Mouse (Mus musculus): Measurements from ENCODE around the gene Smim24. TPM values are rescaled to one million over a fixed set of nuclear protein-coding genes. Genes with fewer than 3 reads are reported as not detected.
A peak's percentile ranks its signal among the peaks of the same experiment; 100 is the strongest.

Gene Smim24
- polyA plus RNA-seq, 1 experiment, result not detected

GRCm38 (mm10) chr10:81403511-81403910 is 10.7 kb downstream of the Smim24 start:
- TF ChIP-seq POLR2A (IDR thresholded peaks at IDR 0.05; ENCODE audit: insufficient read depth, low read depth, low read length), result no peak
- no peak for TF ChIP-seq CTCF (IDR thresholded peaks at IDR 0.05; ENCODE audit: insufficient read depth, low read depth, low read length)
- 65% methylated on average over 10 of the region's 10 CpGs for WGBS
- Histone ChIP-seq H3K27ac (ENCODE audit: insufficient read depth, low read depth, low read length) (no peak overlapping the region), H3K4me1 (ENCODE audit: control insufficient read depth, insufficient read depth, low read length) (peaks cover 43% of the 10 kb centered on the region), H3K4me3 (ENCODE audit: insufficient read depth, low read depth, low read length) (no peak overlapping the region)

GRCm38 (mm10) chr10:81404082-81404481 is 11.2 kb downstream of the Smim24 start:
- WGBS, result 43% methylated on average over 9 of the region's 9 CpGs
- no peak overlapping the region for H3K4me3 ChIP-seq (ENCODE audit: insufficient read depth, low read depth, low read length)
- no peak overlapping the region for H3K27ac ChIP-seq (ENCODE audit: insufficient read depth, low read depth, low read length)
- TF ChIP-seq POLR2A (IDR thresholded peaks at IDR 0.05; ENCODE audit: insufficient read depth, low read depth, low read length) (no peak), CTCF (IDR thresholded peaks at IDR 0.05; ENCODE audit: insufficient read depth, low read depth, low read length) (no peak)
- peaks cover 49% of the 10 kb centered on the region for H3K4me1 ChIP-seq (ENCODE audit: control insufficient read depth, insufficient read depth, low read length)

DNA sequence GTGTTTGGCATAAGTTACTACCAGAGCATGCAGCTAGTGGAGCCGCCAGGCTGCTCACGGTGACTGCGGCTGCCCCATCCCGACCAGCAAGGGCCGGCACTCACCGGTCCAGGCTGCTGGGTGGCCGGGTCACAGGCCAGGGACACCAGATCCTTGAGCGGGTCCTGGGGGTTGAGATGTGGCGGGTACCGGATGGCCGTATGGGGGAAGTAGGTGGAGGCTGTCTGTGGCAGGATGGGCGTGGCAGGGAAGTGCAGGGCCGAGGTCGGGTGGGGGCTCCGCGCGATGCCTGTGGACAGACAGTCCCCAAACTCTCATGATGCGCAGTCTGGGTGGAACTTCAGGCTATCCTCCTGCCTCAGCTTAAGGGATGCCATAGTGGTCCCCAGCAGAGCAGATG is 11.9 kb downstream of the Smim24 start:
- H3K4me1 ChIP-seq (ENCODE audit: control insufficient read depth, insufficient read depth, low read length), result peaks cover 55% of the 10 kb centered on the region
- no peak overlapping the region for H3K27ac ChIP-seq (ENCODE audit: insufficient read depth, low read depth, low read length)
- H3K4me3 ChIP-seq (ENCODE audit: insufficient read depth, low read depth, low read length), result no peak overlapping the region
- WGBS, result 74% methylated on average over 18 of the region's 18 CpGs
- TF ChIP-seq POLR2A (IDR thresholded peaks at IDR 0.05; ENCODE audit: insufficient read depth, low read depth, low read length) (no peak), CTCF (IDR thresholded peaks at IDR 0.05; ENCODE audit: insufficient read depth, low read depth, low read length) (no peak)

DNA sequence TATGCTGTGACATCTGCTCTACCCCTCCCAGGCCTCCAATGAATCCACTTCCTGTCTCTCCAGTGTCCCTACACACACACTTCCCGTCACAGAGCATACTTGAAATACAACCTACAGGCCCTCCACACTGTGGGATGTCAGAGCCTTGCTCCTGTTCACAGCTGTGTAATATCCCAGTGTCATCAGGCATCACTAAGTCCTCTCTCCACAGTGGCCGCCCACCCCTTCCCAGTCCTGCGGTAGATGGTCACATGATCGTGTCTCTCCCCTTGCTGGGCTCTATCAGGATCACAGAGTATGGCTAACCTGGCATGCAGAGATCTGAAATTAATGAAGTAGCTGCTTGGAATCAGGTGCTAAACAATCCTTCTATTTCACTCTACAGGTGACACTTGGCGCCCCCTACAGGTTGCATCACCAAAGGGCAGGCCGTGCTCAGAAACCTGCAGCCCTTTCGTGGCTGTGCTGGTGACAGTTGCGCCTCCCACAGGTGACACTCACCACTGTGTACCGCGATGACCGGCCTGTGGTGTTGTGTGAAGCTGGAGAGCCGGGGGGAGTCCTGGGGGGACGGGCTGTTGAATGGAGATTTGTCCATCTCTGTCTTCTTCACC is 12.8 kb downstream of the Smim24 start:
- no peak overlapping the region for H3K4me3 ChIP-seq (ENCODE audit: insufficient read depth, low read depth, low read length)
- H3K27ac ChIP-seq (ENCODE audit: insufficient read depth, low read depth, low read length), result no peak overlapping the region
- WGBS, result 52% methylated on average over 13 of the region's 13 CpGs
- TF ChIP-seq CTCF (IDR thresholded peaks at IDR 0.05; ENCODE audit: insufficient read depth, low read depth, low read length) (peak; percentile 56; the same call in 1 of the 2 replicates), POLR2A (IDR thresholded peaks at IDR 0.05; ENCODE audit: insufficient read depth, low read depth, low read length) (no peak)
- peaks cover 59% of the 10 kb centered on the region for H3K4me1 ChIP-seq (ENCODE audit: control insufficient read depth, insufficient read depth, low read length)

- H3K4me1 ChIP-seq (ENCODE audit: control insufficient read depth, insufficient read depth, low read length), result peaks cover 59% of the 10 kb centered on the region
- WGBS, result 60% methylated on average over 24 of the region's 24 CpGs
- no peak overlapping the region for H3K27ac ChIP-seq (ENCODE audit: insufficient read depth, low read depth, low read length)
- TF ChIP-seq POLR2A (IDR thresholded peaks at IDR 0.05; ENCODE audit: insufficient read depth, low read depth, low read length), result no peak
- H3K4me3 ChIP-seq (ENCODE audit: insufficient read depth, low read depth, low read length), result no peak overlapping the region
Observed at GRCm38 (mm10) chr10:81406504-81407440, 13.9 kb downstream of the Smim24 start.

- Histone ChIP-seq H3K4me3 (ENCODE audit: insufficient read depth, low read depth, low read length) (no peak overlapping the region), H3K4me1 (ENCODE audit: control insufficient read depth, insufficient read depth, low read length) (peaks cover 61% of the 10 kb centered on the region), H3K27ac (ENCODE audit: insufficient read depth, low read depth, low read length) (no peak overlapping the region)
- TF ChIP-seq CTCF (IDR thresholded peaks at IDR 0.05; ENCODE audit: insufficient read depth, low read depth, low read length), result no peak
- TF ChIP-seq POLR2A (IDR thresholded peaks at IDR 0.05; ENCODE audit: insufficient read depth, low read depth, low read length), result no peak
- WGBS, result 33% methylated on average over 31 of the region's 31 CpGs
Observed at GRCm38 (mm10) chr10:81407539-81408423, 14.9 kb downstream of the Smim24 start.

- TF ChIP-seq POLR2A (IDR thresholded peaks at IDR 0.05; ENCODE audit: insufficient read depth, low read depth, low read length), result no peak
- TF ChIP-seq CTCF (IDR thresholded peaks at IDR 0.05; ENCODE audit: insufficient read depth, low read depth, low read length), result no peak
- Histone ChIP-seq H3K27ac (ENCODE audit: insufficient read depth, low read depth, low read length) (no peak overlapping the region), H3K4me1 (ENCODE audit: control insufficient read depth, insufficient read depth, low read length) (peaks cover 65% of the 10 kb centered on the region), H3K4me3 (ENCODE audit: insufficient read depth, low read depth, low read length) (no peak overlapping the region)
- 68% methylated on average over 13 of the region's 13 CpGs for WGBS
Observed at GRCm38 (mm10) chr10:81408424-81408729, 15.5 kb downstream of the Smim24 start.

GRCm38 (mm10) chr10:81408871-81409291 is 16.0 kb downstream of the Smim24 start:
- H3K4me1 ChIP-seq (ENCODE audit: control insufficient read depth, insufficient read depth, low read length), result peaks cover 70% of the 10 kb centered on the region
- TF ChIP-seq CTCF (IDR thresholded peaks at IDR 0.05; ENCODE audit: insufficient read depth, low read depth, low read length) (peak; percentile 77; the same call in 1 of the 2 replicates), POLR2A (IDR thresholded peaks at IDR 0.05; ENCODE audit: insufficient read depth, low read depth, low read length) (no peak)
- 35% methylated on average over 9 of the region's 9 CpGs for WGBS
- no peak overlapping the region for H3K4me3 ChIP-seq (ENCODE audit: insufficient read depth, low read depth, low read length)
- H3K27ac ChIP-seq (ENCODE audit: insufficient read depth, low read depth, low read length), result no peak overlapping the region
